Comparison of ENCODE assay signal across 8 mouse cellular contexts in the genomic region with DNA sequence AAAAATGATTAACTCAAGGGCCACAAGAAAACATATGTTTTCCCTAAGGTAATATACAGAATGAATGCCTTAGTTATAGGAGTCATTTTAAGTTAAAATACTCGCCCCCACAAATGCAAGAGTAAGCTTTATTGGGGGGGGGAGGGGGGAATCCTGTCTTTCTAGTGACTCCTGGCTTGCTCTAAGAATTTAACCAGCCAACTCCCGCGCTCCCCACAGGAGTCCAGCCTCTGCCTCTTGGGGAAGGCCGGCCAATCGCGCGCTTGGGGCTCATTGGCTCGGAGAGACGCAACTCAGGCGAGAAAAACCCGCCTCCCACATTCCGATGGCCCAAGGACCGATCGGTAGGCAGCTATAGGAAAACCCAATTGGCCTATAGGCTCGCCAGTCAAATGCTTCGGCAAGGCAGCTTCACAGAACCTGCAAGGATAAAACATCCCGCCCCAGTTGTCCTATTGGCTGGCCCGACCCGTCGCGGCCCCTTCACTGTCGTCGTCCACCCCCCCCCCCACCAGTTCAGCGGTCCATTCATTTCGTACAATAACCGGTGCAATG. TPM values are rescaled to one million over a fixed set of nuclear protein-coding genes. Genes with fewer than 3 reads are reported as not detected.
DNase-seq lines count a peak whose midpoint lies in the region; TF ChIP-seq lines count a peak whose summit lies in the region.

No protein-coding gene starts in this region.

- WGBS in macrophage (ENCODE audit: missing documents): under 1% methylated on average over 26 of the region's 26 CpGs

- intact Hi-C loops in gastrocnemius, adult 2 months (cut with DNase I): no loop called here
- intact Hi-C loops in left cerebral cortex, adult 2 months (cut with DNase I): loop anchor here (2.0 kb wide), 1 partner anchor 24 kb away; no protein-coding TSS in a partner anchor

- peak; percentile 98 for DNase-seq in adipocyte (ENCODE audit: low spot score)
- peak; percentile 93 for DNase-seq in gastrocnemius, adult 2 months
- peak; percentile 90 for DNase-seq in hindlimb bud, embryonic 11.5 days (ENCODE audit: extremely low spot score, low read depth, low spot score)
- peak; percentile 89 to 91 for DNase-seq in left cerebral cortex, adult 2 months (ENCODE audit: extremely low spot score in 1 of 2, low spot score in 2 of 2)
- DNase-seq in right cerebral cortex, adult 18-20 months: peak; percentile 98
- peak; percentile 65 for DNase-seq in urinary bladder, adult 2 months (ENCODE audit: low spot score)

- peak overlapping the region; percentile 79 for H3K4me3 ChIP-seq in cortical plate, adult 2 months (ENCODE audit: insufficient read depth, low read length)
- H3K4me3 ChIP-seq in gastrocnemius, adult 2 months: peak overlapping the region; percentile 82
- H3K4me3 ChIP-seq in left cerebral cortex, adult 2 months: peak overlapping the region; percentile 72
- H3K4me3 ChIP-seq in macrophage (ENCODE audit: inconsistent target): peak overlapping the region; percentile 72

- H3K27ac ChIP-seq in cortical plate, adult 2 months (ENCODE audit: insufficient read depth, low read length): peak overlapping the region; percentile 51
- peak overlapping the region; percentile 99 for H3K27ac ChIP-seq in gastrocnemius, adult 2 months
- H3K27ac ChIP-seq in left cerebral cortex, adult 2 months: peak overlapping the region; percentile 89
- peak overlapping the region; percentile 90 for H3K27ac ChIP-seq in macrophage

- TF ChIP-seq CTCF in cortical plate, adult 2 months (IDR thresholded peaks at IDR 0.05; ENCODE audit: extremely low read depth, insufficient read depth, low read length): no peak
- TF ChIP-seq CTCF in gastrocnemius, adult 2 months (IDR thresholded peaks at IDR 0.05): no peak
- no peak for TF ChIP-seq CTCF in left cerebral cortex, adult 2 months (IDR thresholded peaks at IDR 0.05)

- no peak for TF ChIP-seq POLR2A in cortical plate, adult 2 months (IDR thresholded peaks at IDR 0.05; ENCODE audit: extremely low read depth, insufficient read depth, low read length)

- peaks cover 86% of the 10 kb centered on the region for H3K79me2 ChIP-seq in macrophage (ENCODE audit: inconsistent target)

- peaks cover 17% of the 10 kb centered on the region for H3K36me3 ChIP-seq in macrophage (ENCODE audit: inconsistent target)

- no peaks in the 10 kb centered on the region for H3K4me1 ChIP-seq in cortical plate, adult 2 months (ENCODE audit: control insufficient read depth, insufficient read depth, low read length)

RNA-seq across cellular contexts. Expression of gene Cbx5, which starts 0.4 kb away (rescaled TPM):
- polyA plus RNA-seq in cortical plate, adult 2 months (2012; rRNA removed): 72.1 and 74.4 TPM in 2 replicates
- 10 to 100 TPM; 24.4 to 36.6 TPM for total RNA-seq in gastrocnemius, adult 2 months (2021)
- 100 to 1,000 TPM; 171 to 176 TPM for total RNA-seq in left cerebral cortex, adult 2 months (2021)
- total RNA-seq in macrophage (2018; cell fraction: chromatin; rRNA removed): 10 to 100 TPM in 25 of 26 experiments, 1 to 10 TPM in 1; 5.4 to 66.2 (median 36.0) TPM
- 10 to 100 TPM; 12.8 to 24.5 (median 20.3) TPM for total RNA-seq in macrophage (2018; cell fraction: cytosol; rRNA removed)
- total RNA-seq in macrophage (2018; cell fraction: nucleus; rRNA removed): 10 to 100 TPM; 13.3 to 77.7 (median 32.1) TPM
- 12.1 to 27.7 TPM (median 15.0 TPM) in 3 replicates for polyA plus RNA-seq in macrophage (2018)
- polyA plus RNA-seq in urinary bladder, adult 2 months (2012; rRNA removed): 23.9 and 24.4 TPM in 2 replicates

RNA-seq across cellular contexts. Expression of gene Hnrnpa1, which starts 1.0 kb away (rescaled TPM):
- 276 and 310 TPM in 2 replicates for polyA plus RNA-seq in cortical plate, adult 2 months (2012; rRNA removed)
- 10 to 100 TPM; 93.9 to 98.7 TPM for total RNA-seq in gastrocnemius, adult 2 months (2021)
- total RNA-seq in left cerebral cortex, adult 2 months (2021): 100 to 1,000 TPM; 233 to 247 TPM
- 100 to 1,000 TPM; 214 to 454 (median 309) TPM for total RNA-seq in macrophage (2018; cell fraction: chromatin; rRNA removed)
- total RNA-seq in macrophage (2018; cell fraction: cytosol; rRNA removed): 100 to 1,000 TPM; 112 to 192 (median 143) TPM
- 100 to 1,000 TPM; 161 to 400 (median 204) TPM for total RNA-seq in macrophage (2018; cell fraction: nucleus; rRNA removed)
- polyA plus RNA-seq in macrophage (2018): 108 to 322 TPM (median 228 TPM) in 3 replicates
- polyA plus RNA-seq in urinary bladder, adult 2 months (2012; rRNA removed): 323 and 341 TPM in 2 replicates

RNA-seq across cellular contexts. Expression of gene Nfe2, which starts 19.0 kb away (rescaled TPM):
- polyA plus RNA-seq in cortical plate, adult 2 months (2012; rRNA removed): 0.11 and 0.21 TPM in 2 replicates
- not detected for total RNA-seq in gastrocnemius, adult 2 months (2021)
- not detected for total RNA-seq in left cerebral cortex, adult 2 months (2021)
- total RNA-seq in macrophage (2018; cell fraction: chromatin; rRNA removed): 1 to 10 TPM in 9 of 26 experiments, under 1 TPM in 8, not detected in 9; 0.39 to 2.6 (median 1.2) TPM
- total RNA-seq in macrophage (2018; cell fraction: cytosol; rRNA removed): 1 to 10 TPM in 20 of 26 experiments, under 1 TPM in 6; 0.56 to 2.4 (median 1.7) TPM
- total RNA-seq in macrophage (2018; cell fraction: nucleus; rRNA removed): 1 to 10 TPM in 12 of 26 experiments, under 1 TPM in 10, not detected in 4; 0.36 to 4.0 (median 1.0) TPM
- 0.79 to 3.5 TPM (median 1.8 TPM) in 3 replicates for polyA plus RNA-seq in macrophage (2018)
- 0.28 and 0.34 TPM in 2 replicates for polyA plus RNA-seq in urinary bladder, adult 2 months (2012; rRNA removed)

RNA-seq across cellular contexts. Expression of gene Copz1, which starts 33.3 kb away (rescaled TPM):
- polyA plus RNA-seq in cortical plate, adult 2 months (2012; rRNA removed): 140 and 148 TPM in 2 replicates
- total RNA-seq in gastrocnemius, adult 2 months (2021): 10 to 100 TPM; 38.5 to 41.4 TPM
- total RNA-seq in left cerebral cortex, adult 2 months (2021): 10 to 100 TPM; 85.5 to 93.0 TPM
- 10 to 100 TPM; 15.7 to 68.2 (median 42.7) TPM for total RNA-seq in macrophage (2018; cell fraction: chromatin; rRNA removed)
- 100 to 1,000 TPM; 109 to 211 (median 159) TPM for total RNA-seq in macrophage (2018; cell fraction: cytosol; rRNA removed)
- total RNA-seq in macrophage (2018; cell fraction: nucleus; rRNA removed): 100 to 1,000 TPM in 7 of 26 experiments, 10 to 100 TPM in 19; 29.9 to 123 (median 77.5) TPM
- polyA plus RNA-seq in macrophage (2018): 123 to 145 TPM (median 136 TPM) in 3 replicates
- 125 and 135 TPM in 2 replicates for polyA plus RNA-seq in urinary bladder, adult 2 months (2012; rRNA removed)

Comparison
In these comparisons a context has a peak if more than half of its experiments do, and no peak if none do; other contexts are left out.
1. Peak in every context shown above with its lines: DNase-seq, H3K4me3 ChIP-seq and H3K27ac ChIP-seq.